Mouse (Mus musculus): Measurements from ENCODE around the gene Trmt44.

Gene Trmt44

DNA sequence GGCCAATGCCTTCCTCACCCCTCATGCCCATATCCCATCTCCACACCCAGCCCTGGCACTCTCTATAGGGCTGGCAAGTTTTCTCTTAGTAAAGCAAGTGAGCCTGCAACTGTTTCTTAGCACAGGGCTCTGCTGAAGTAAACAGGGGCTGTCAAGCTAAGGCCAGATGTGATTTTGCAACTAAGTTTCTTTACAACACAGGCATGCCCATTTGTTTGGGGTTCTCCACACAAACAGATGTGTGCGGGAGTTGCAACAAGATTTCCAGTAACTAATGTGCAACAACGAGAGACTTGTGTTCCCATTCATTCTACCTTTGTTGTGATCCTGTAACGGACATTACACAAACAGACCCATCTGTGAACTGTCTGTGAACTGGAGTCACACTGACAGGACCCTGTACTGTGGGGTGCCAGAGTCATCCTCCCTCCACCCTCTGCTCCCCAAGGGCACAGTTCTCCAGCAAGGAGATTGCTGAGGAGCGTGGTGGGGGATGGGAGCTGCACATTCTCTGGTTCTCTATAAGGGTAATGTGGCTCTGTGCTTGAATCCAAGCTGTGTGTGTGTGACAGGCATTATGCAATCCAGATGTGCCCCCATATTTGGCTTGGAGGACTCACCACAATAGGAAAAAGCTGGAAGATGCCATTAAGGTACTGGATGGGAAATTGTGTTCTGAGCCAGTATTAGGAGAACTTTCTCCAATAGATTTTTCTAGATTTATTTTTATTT, 33.6 kb downstream of the Trmt44 start:
- DNase-seq (ENCODE audit: low spot score in 2 of 2) = no peak

DNA sequence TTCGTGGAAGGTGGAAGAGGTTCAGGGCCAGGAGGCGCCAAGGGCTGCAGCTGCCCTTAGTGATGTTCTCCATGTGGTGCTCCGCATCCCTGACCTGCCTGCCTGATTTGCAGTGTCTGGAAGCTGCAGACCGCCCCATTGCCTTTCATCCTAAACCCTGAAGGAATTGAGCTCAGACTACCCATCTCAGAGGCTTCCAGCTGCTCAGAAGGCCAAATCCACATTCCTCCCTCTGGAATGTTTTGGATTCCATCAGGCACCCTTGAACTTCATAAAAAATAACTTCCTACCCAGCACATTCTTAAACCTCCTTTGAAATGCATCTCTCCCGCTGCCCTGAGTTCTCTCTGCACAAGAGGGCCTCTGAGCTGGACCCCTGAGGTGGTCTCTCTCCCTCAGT, 34.3 kb downstream of the Trmt44 start:
- DNase-seq (ENCODE audit: low spot score in 2 of 2) = no peak

DNA sequence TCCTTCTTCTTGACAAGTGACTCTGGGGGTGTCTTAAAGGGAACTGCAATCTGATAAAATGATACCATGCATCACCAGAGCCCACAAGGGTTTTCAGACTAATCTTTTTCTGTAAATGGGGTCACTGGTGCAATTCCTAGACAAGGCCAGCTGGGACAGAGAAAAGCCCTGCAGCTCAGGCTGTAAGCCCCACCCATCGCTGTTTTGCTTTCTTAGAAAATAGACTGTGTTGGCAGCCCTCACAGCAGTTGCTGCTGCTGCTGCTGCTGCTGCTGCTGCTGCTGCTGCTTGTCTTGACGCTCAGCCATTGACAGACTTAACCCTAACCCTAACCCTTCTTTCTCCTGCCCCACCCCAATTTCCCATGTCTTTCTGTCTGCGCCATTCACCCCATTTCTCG, 35.3 kb downstream of the Trmt44 start:
- no peak for DNase-seq (ENCODE audit: low spot score in 2 of 2)

DNA sequence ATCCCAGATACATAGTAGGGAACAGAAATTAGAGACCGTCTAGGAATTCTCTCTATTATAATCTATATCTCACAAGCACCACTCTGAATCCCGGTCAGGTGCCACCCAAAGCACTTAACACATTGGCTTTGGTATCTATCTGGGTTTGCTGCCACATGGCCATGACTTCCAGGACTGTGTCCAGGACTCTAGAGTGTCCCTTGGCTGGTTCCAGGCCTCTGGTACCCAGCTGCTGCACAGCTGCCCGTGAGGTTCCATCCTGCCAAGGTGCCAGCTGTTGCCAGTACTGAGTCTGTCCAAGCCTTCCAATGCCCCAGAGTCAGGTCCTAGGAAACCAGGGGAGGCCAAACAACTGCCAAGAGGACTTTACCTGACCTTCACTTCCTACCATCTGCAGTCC, 36.8 kb downstream of the Trmt44 start:
- no peak for DNase-seq (ENCODE audit: low spot score in 2 of 2)

DNA sequence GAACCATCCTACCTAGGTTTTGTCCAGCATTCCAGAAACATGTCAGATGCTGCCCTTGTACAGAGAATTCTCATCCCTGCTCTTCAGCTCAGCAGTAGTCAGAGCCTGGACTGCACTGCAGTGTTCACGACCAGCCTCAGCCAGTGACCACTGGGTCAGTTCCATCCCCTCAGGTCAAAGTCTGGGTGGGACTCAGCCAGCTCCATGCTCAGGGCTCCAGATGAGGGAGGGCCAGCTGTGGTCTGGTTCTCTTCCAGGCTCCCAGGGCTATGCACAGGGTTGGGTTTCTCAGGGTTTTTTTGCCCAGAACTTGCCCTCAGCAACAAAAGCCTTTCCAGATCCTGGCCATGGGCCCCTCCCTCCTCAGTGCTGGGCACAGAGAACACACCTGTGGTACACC, 37.4 kb downstream of the Trmt44 start:
- DNase-seq (ENCODE audit: low spot score in 2 of 2) = no peak

DNA sequence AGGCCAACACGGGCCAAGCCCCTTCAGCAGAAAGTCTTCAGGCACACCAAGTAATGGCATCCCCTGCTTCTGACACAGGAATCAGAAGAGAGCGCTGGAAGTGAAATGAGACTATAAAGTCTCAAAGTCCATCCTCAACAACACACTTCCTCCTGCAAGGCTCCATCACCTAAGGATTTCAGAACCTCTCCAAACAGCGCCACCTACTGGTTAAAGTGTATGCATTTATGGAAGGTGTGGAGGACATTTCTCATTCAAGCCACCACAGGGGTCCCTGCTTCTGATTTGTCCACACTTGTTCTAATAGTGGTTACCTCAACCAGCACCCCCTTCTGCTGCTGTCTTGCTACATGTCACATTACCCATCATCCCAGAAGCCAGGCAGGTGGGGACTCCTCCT, 38.6 kb downstream of the Trmt44 start:
- no peak for DNase-seq (ENCODE audit: low spot score in 2 of 2)

DNA sequence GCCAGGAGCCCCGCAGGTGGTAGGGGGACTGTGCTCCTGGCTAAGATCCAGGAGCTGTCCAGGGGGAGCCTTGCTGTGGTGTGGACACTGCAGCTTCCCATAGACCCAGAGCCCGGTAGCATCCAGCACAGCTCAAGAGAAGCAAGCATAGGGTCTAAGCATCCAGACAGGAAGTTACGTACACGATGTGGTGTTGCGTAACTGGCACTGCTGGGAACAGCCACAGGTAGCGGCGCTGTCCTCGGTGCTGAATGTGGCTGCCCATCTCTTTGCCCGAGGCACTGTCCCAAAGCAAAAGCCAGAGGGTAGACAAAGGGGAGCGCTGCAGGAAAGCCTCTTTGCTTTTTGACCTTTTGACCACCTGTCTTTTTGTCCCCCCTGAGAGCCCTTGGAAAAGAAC, 43.3 kb downstream of the Trmt44 start:
- no peak for DNase-seq (ENCODE audit: low spot score in 2 of 2)

DNA sequence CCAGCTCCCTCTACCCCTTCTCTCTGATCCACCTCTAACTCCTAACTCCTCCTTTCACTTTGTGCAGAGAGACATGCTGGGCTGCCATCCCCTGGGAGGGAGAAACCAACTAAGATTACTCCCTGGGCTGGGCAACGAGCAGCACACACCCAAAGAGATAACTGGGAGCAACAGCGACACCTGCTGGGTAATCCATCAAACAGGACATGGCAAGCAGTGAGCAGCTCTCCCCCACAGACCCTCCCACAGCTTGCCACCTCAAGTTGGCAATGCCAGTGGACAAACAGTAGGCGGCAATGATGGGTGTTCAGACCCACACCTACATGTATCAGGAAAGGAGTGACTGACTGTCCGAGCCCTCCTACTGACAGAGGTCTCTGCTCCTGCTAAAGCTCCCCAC, 44.4 kb downstream of the Trmt44 start:
- peak in 1 of 2 experiments; percentile 33 for DNase-seq (ENCODE audit: low spot score in 2 of 2)

DNA sequence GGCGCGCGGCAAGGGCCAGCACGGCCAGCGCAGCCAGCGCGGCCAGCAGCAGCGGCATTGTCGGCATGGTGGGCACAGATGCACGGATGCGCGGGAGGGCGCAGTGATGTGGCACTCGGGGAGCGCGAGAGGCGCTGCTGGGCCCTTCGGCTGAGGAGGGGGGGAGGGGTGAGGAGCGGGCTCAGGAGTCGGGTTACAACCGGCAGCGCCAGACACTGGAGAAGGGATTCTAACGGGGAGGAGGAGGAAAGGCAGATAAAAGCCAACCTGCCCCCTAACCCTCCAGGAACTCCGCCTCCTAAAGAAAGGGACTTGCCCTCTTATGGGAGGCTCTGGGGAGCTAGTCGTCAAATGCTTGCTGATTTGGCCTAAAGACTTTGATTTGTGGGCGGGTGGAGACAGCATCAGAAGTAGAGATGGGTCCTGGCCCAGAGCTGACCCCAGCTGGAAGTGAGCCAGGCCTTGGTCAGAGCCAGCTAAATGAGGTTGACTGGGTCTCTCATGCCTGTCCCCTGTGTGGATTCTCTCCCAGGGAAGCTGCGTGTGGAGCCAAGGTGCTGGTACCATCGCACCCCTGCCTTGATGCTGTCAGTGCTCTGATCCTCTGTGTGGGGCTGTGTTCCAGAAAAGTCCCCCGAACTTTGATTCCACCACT, 49.3 kb downstream of the Trmt44 start, which contains the start of gene Cpz:
Cpz (minus strand) TSS at position 230 of the 655 bp plus-strand sequence.
- DNase-seq (ENCODE audit: low spot score in 2 of 2) = peak in 1 of 2 experiments; percentile 17

DNA sequence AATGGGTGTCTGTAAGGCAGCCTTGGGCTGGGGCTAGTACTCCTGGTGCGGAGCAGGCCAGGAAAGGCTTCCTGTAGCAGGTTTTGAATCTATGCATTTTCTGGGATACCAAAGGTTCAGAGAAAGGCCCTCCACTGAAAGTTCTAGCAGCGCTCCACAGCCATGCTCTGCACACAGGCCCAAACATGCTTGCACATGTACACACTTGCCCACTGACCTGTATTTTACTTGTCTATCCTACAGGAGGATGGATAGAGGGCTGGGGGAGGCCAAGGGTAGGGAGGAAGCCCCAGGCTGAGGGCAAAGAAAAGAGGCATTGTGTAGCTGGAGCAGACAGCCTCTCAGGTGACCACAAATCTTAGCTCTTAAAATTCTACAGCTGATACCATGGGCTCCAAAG, 50.5 kb downstream of the Trmt44 start:
- no peak for DNase-seq (ENCODE audit: low spot score in 2 of 2)

DNA sequence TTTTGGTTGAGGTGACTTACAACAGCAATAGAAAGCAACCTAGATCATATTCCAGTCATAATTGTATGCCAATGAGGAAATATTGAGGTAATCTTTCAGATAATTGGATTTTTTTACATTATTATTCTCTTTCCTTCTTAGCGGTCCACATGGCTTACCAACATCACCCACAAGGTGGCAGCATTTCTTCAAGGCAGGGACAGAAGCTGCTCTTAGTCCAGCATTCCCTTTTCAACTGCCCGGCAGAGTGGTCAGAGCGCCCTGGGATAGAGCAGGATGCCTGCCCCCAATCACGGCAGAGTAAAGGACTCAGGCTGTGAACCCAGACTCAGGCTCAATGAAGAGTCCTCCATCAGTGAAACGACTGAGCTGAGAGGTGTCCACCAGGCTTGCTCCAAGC, 51.1 kb downstream of the Trmt44 start:
- DNase-seq (ENCODE audit: low spot score in 2 of 2) = peak in 1 of 2 experiments; percentile 49

DNA sequence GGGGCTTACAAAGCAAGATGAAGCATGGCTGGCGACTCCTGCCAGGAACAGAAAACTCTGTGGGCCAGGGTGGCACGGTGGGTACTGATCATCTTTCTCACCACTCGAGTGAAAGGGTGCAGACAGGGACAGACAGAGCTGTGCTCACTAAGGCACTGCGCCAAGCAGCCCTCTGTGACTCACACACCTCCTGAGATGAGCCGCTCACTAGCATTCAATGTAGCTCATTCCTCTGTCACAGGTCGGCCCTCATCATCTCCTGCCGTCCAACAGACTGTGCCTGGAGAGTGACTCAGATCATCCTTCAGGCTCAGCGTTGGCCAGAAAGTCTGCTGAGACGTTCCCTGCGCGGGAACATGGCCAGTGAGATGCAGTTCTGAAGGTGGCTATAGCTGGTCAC, 58.1 kb downstream of the Trmt44 start:
- no peak for DNase-seq (ENCODE audit: low spot score in 2 of 2)

DNA sequence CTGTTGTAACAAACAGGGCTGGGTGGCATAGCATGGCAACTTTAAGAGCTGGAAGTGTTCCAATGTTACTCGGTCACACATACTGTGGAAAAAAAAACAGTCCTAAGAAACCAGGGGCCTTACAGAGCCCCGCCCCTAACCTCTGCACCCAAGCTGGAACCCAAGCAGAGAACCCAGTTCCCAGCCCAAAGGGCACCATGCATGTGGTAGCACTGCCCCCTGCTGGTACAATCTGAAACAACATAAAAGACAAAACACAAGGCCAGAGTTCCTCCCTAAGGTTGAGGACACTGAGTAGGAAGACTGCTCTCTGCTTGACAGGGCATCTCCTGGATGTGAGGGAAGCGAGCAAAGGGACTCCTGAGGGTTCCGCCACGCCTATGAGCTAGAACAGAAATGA, 64.3 kb downstream of the Trmt44 start:
- peak in 1 of 2 experiments; percentile 35 for DNase-seq (ENCODE audit: low spot score in 2 of 2)

Measured in frontal cortex, postnatal 10 days (tissue).